Mouse (Mus musculus): ENCODE data around the gene Kcnma1. TPM values are rescaled to one million over a fixed set of nuclear protein-coding genes. Genes with fewer than 3 reads are reported as not detected.

Kcnma1 gene
- total RNA-seq, 2 experiments from 2014 or later, result 32.4 to 53.7 TPM

- no peak for DNase-seq
Observed at GRCm38 (mm10) chr14:23525910-23526309, 488.4 kb downstream of the Kcnma1 start.

- DNase-seq, result no peak
Observed at GRCm38 (mm10) chr14:23523825-23524491, 490.3 kb downstream of the Kcnma1 start.

- DNase-seq, result peak; percentile 23
Observed at GRCm38 (mm10) chr14:23522606-23523159, 491.6 kb downstream of the Kcnma1 start.

GRCm38 (mm10) chr14:23521080-23521684 lies 493.1 kb downstream of the Kcnma1 start:
- no peak for DNase-seq

- DNase-seq, result no peak
Observed at GRCm38 (mm10) chr14:23517374-23517773, 496.9 kb downstream of the Kcnma1 start.

GRCm38 (mm10) chr14:23509792-23510191 lies 504.5 kb downstream of the Kcnma1 start:
- no peak for DNase-seq

- no peak for DNase-seq
Observed at GRCm38 (mm10) chr14:23502236-23502790, 512.0 kb downstream of the Kcnma1 start.

- no peak for DNase-seq
Observed at GRCm38 (mm10) chr14:23496801-23497200, 517.5 kb downstream of the Kcnma1 start.

- DNase-seq, result no peak
Observed at GRCm38 (mm10) chr14:23496236-23496740, 518.0 kb downstream of the Kcnma1 start.

- peak; percentile 67 for DNase-seq
Observed at GRCm38 (mm10) chr14:23494496-23494800, 519.8 kb downstream of the Kcnma1 start.

GRCm38 (mm10) chr14:23493750-23494495 lies 520.4 kb downstream of the Kcnma1 start:
- DNase-seq, result no peak

GRCm38 (mm10) chr14:23492581-23493360 lies 521.5 kb downstream of the Kcnma1 start:
- DNase-seq, result no peak

GRCm38 (mm10) chr14:23491359-23491758 lies 522.9 kb downstream of the Kcnma1 start:
- no peak for DNase-seq

GRCm38 (mm10) chr14:23486687-23487086 lies 527.6 kb downstream of the Kcnma1 start:
- no peak for DNase-seq

GRCm38 (mm10) chr14:23485802-23486500 lies 528.3 kb downstream of the Kcnma1 start:
- no peak for DNase-seq

GRCm38 (mm10) chr14:23475129-23475528 lies 539.2 kb downstream of the Kcnma1 start:
- no peak for DNase-seq

- no peak for DNase-seq
Observed at GRCm38 (mm10) chr14:23470071-23470470, 544.2 kb downstream of the Kcnma1 start.

GRCm38 (mm10) chr14:23465135-23465534 lies 549.2 kb downstream of the Kcnma1 start:
- DNase-seq, result no peak

GRCm38 (mm10) chr14:23458560-23458959 lies 555.7 kb downstream of the Kcnma1 start:
- DNase-seq, result no peak

- no peak for DNase-seq
Observed at GRCm38 (mm10) chr14:23451681-23452080, 562.6 kb downstream of the Kcnma1 start.

GRCm38 (mm10) chr14:23437467-23437866 lies 576.8 kb downstream of the Kcnma1 start:
- DNase-seq, result no peak

All from gastrocnemius, postnatal 25 days (tissue).